Mouse (Mus musculus) cortical plate, adult 2 months (tissue): ENCODE results near the gene Agbl5.

Experiments
- CTCF ChIP-seq: fragments of 200-500 bp; IDR thresholded peaks from 2 replicates; pipeline ENCODE4 v1.5.1; 2011; ENCODE audit warnings: mild to moderate bottlenecking, control low read depth, low read length; ENCODE audit not compliant: insufficient read depth; ENCODE audit errors: extremely low read depth
- POLR2A ChIP-seq: fragments of 200-500 bp; IDR thresholded peaks from 2 replicates; pipeline ENCODE4 v1.6.1; 2011; ENCODE audit warnings: mild to moderate bottlenecking, low read length, control low read depth; ENCODE audit not compliant: insufficient read depth; ENCODE audit errors: extremely low read depth

GRCm38 (mm10) chr5:30954065-30954464, 65.6 kb downstream of the Agbl5 start:
- TF ChIP-seq CTCF (no peak), POLR2A (no peak)
